Mouse (Mus musculus): Measurements from ENCODE around the gene Ablim2.

DNA sequence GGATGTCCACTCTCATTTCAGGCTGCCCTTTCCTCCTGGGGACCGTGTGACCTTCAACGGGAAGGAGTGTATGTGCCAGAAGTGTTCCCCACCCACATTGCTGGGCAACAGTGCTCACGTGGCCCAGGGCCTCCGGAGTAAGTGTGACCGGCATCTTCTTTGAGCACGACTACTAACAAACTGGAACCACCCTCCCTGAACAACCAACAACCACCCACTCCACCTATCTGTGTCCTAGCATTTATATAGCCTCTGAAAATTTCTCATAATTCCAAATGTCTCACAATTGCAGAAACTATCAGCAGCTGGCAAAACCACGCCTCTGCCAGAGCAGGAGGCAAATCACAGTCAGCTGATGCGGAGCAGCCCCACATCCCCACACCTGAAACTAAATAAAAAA, 49.3 kb downstream of the Ablim2 start:
- TF ChIP-seq CTCF (IDR thresholded peaks at IDR 0.05; ENCODE audit: borderline replicate concordance, extremely low read depth, insufficient read depth, insufficient read length) (no peak), POLR2A (IDR thresholded peaks at IDR 0.05; ENCODE audit: borderline replicate concordance, extremely low read depth, insufficient read depth, insufficient read length, poor library complexity, severe bottlenecking) (no peak)

Data from brain, embryonic 14.5 days (tissue).